Mouse (Mus musculus) lung, embryonic 15.5 days (tissue): ENCODE data around the gene Nbl1. TPM values are rescaled to one million over a fixed set of nuclear protein-coding genes. Genes with fewer than 3 reads are reported as not detected.
A peak's percentile ranks its signal among the peaks of the same experiment; 100 is the strongest.

Experiments used
- ATAC-seq: fragments of 200-750 bp; cut with Nextera tagmentation; 2 replicates; pipeline ENCODE4 v1.8.0; 2017; ENCODE audit warnings: moderate number of reproducible peaks, borderline replicate concordance; ENCODE audit not compliant: low FRiP score, low TSS enrichment; ENCODE audit errors: extremely low read depth
- H3K27ac ChIP-seq: fragments of 300-500 bp; sonication (generic); 2 replicates; pipeline ENCODE4 v1.5.1; 2015; ENCODE audit warnings: moderate library complexity, mild to moderate bottlenecking, inconsistent platforms
- H3K27me3 ChIP-seq: fragments of 300-500 bp; sonication (generic); 2 replicates; pipeline ENCODE4 v1.6.1; 2015; ENCODE audit warnings: inconsistent platforms
- H3K36me3 ChIP-seq: fragments of 300-500 bp; sonication (generic); 2 replicates; pipeline ENCODE4 v1.6.1; 2015; ENCODE audit warnings: inconsistent platforms
- H3K4me1 ChIP-seq: fragments of 300-500 bp; sonication (generic); 2 replicates; pipeline ENCODE4 v1.6.1; 2015; ENCODE audit warnings: inconsistent platforms
- H3K4me2 ChIP-seq: fragments of 300-500 bp; sonication (generic); 2 replicates; pipeline ENCODE4 v1.6.1; 2015; ENCODE audit warnings: inconsistent platforms, mild to moderate bottlenecking, moderate library complexity
- H3K4me3 ChIP-seq: fragments of 300-500 bp; sonication (generic); 2 replicates; pipeline ENCODE4 v1.5.1; 2015; ENCODE audit warnings: mild to moderate bottlenecking, inconsistent platforms
- H3K9ac ChIP-seq: fragments of 300-500 bp; sonication (generic); 2 replicates; pipeline ENCODE4 v1.6.1; 2015; ENCODE audit warnings: inconsistent platforms
- H3K9me3 ChIP-seq: fragments of 300-500 bp; sonication (generic); 2 replicates; pipeline ENCODE4 v1.6.1; 2016; ENCODE audit warnings: inconsistent platforms
- WGBS: fragments of 180-500 bp; shearing (Covaris S2); methylation state at CpG from one replicate; pipeline ENCODE4 v1.1.7; 2015; 5-methylcytosine and 5-hydroxymethylcytosine counted together
- polyA plus RNA-seq: library from polyadenylated mRNA; unstranded; fragments of >200 nt; fragmentation: Nextera tagmentation; extraction: Ambion mirVana; gene quantifications from 2 replicates; pipeline ENCODE4 v1.2.1, GENCODE M21; 2015

The Nbl1 gene
- polyA plus RNA-seq, 1 experiment from 2014 or later: 61.4 TPM

DNA sequence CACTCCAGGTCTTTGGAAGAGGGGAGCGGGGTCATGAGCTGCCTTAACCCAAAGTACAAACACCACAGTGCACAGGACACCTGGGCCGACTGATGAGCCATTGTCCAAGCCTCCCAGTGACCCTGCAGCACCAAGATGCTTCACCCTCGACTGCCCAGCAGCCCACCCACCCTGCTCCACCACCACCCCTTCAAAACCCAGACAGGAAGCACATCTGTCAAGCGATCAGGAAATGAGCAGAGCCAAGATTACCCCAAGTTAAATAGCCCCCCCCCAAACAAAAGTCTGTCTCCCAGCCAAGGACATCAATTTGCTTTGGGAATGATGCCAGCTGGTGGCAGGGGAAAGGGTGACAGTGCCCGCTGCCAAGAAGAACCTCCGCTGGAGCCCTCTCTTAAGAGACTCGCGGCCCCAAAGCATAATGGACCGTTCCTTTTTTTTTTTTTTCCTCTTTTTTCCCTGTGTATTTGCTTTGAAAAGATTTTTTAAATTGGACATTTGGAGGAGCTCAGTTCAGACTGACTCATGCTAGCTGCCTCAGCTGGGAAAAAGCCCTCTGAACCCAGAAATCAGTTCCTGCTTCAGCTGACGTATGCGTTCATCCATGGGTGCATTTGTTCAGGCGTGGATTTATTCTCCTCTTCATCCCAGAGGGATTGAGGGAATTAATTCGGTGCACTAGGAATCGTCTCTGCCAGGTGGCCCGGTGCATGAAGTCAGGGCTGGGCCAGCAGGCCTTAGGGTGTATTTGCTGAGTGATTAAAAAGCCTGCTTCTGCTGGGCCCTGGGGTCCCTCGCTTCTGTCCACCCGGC, 54.8 kb downstream of the Nbl1 start:
- peak; percentile 19; the same call in 1 of the 2 replicates for ATAC-seq
- Histone ChIP-seq H3K4me1 (peaks cover 15% of the 10 kb centered on the region), H3K9ac (no peak overlapping the region), H3K4me2 (peak overlapping the region; percentile 19; the same call in 1 of the 2 replicates), H3K27ac (no peak overlapping the region), H3K4me3 (no peak overlapping the region), H3K27me3 (peaks cover 7% of the 10 kb centered on the region; the same call in 1 of the 2 replicates), H3K9me3 (no peaks in the 10 kb centered on the region), H3K36me3 (no peaks in the 10 kb centered on the region)
- 41% methylated on average over 17 of the region's 17 CpGs for WGBS

DNA sequence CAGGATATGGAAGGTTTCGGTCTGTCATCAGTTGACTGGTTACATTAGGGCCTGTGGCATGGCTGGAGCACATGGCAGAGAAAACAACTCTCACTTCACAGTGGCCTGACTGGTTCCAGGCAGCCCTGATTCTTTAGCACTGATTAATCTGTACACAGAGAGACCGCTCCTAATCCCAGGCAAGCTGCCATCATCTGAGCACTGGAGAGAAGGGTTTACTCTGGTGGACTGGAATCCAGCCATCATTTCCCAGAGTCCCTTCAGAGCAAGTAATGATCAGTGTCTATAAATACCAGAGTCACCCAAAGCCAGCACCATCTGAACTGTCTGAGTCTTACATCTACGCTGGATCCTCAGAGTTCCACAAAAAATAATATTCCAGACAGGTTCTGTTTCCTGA, 57.0 kb downstream of the Nbl1 start:
- peaks cover 15% of the 10 kb centered on the region for H3K4me1 ChIP-seq
- no peak overlapping the region for H3K9ac ChIP-seq
- ATAC-seq: no peak
- no peaks in the 10 kb centered on the region for H3K36me3 ChIP-seq
- H3K27ac ChIP-seq: no peak overlapping the region
- peaks cover 7% of the 10 kb centered on the region; the same call in 1 of the 2 replicates for H3K27me3 ChIP-seq
- 70% methylated on average over 3 of the region's 3 CpGs for WGBS
- H3K4me3 ChIP-seq: no peak overlapping the region
- no peak overlapping the region for H3K4me2 ChIP-seq
- no peaks in the 10 kb centered on the region for H3K9me3 ChIP-seq

DNA sequence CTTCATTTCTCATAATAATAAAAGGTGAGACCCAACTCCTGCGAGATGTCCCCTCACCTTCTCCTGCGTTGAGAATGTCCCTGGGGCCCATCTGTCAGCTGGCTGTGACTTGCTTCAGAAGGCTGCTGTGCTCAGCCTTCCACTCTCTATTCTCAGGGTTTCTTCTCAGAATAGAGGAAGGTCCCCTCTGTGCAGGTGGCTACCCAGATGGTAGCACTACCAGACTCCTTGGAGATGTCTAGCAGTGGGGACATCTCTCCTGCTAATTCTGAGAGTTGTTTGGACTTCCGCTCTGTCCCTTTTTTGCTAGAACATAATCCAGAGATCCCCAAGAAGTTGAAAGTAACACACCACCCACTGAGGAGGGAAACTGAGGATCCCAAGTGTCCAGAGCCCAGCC, 57.9 kb downstream of the Nbl1 start:
- Histone ChIP-seq H3K36me3 (no peaks in the 10 kb centered on the region), H3K4me2 (no peak overlapping the region), H3K27ac (no peak overlapping the region), H3K27me3 (peaks cover 4% of the 10 kb centered on the region; the same call in 1 of the 2 replicates), H3K4me3 (no peak overlapping the region), H3K9ac (no peak overlapping the region), H3K9me3 (no peaks in the 10 kb centered on the region), H3K4me1 (peaks cover 15% of the 10 kb centered on the region)
- 81% methylated on average over 3 of the region's 3 CpGs for WGBS
- ATAC-seq: no peak

DNA sequence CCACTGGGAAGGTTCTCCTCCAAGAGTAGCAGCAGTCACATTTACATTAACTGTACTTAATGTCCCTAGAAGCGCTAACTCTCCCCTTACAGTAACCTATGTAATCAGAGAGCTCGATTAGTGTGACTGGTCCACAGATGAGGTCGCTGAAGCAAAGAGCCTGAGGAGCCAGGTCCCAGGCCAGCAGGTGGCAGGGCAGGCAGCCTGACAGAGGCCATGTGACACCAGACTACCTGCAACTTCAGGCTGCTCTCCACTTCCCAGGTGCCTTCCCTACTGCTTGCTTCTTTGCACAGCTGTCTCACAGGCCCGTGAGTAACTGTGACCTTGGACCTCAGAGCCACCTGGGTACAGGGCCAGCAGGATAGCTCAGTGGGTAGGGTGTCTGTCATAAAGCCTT, 58.3 kb downstream of the Nbl1 start:
- H3K27ac ChIP-seq: no peak overlapping the region
- H3K4me2 ChIP-seq: no peak overlapping the region
- no peaks in the 10 kb centered on the region for H3K9me3 ChIP-seq
- no peak for ATAC-seq
- WGBS: 35% methylated on average over 4 of the region's 4 CpGs
- H3K9ac ChIP-seq: no peak overlapping the region
- H3K4me3 ChIP-seq: no peak overlapping the region
- H3K4me1 ChIP-seq: peaks cover 15% of the 10 kb centered on the region
- peaks cover 2% of the 10 kb centered on the region; the same call in 1 of the 2 replicates for H3K27me3 ChIP-seq
- H3K36me3 ChIP-seq: no peaks in the 10 kb centered on the region

DNA sequence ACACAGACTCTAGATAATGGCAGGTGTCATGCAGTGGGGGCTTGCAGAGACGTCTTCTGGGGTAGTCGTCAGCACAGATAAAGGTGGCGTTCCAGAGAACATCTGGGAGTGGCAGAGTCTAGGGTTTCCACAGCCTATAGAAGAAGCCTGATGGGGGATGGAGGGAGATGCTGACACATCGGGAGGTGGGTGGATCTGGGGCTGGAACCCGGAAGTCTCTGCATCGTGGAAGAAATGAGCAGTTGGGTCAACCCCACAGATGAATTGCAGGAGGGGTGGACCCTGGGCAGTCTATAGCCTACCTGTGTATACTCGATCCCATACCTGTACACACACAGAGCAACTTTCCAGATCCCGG, 58.8 kb downstream of the Nbl1 start:
- H3K36me3 ChIP-seq: no peaks in the 10 kb centered on the region
- 71% methylated on average over 8 of the region's 8 CpGs for WGBS
- no peaks in the 10 kb centered on the region for H3K9me3 ChIP-seq
- peaks cover 15% of the 10 kb centered on the region for H3K4me1 ChIP-seq
- H3K4me3 ChIP-seq: no peak overlapping the region
- H3K27ac ChIP-seq: no peak overlapping the region
- H3K4me2 ChIP-seq: no peak overlapping the region
- no peak overlapping the region for H3K9ac ChIP-seq
- H3K27me3 ChIP-seq: no peaks in the 10 kb centered on the region
- no peak for ATAC-seq

DNA sequence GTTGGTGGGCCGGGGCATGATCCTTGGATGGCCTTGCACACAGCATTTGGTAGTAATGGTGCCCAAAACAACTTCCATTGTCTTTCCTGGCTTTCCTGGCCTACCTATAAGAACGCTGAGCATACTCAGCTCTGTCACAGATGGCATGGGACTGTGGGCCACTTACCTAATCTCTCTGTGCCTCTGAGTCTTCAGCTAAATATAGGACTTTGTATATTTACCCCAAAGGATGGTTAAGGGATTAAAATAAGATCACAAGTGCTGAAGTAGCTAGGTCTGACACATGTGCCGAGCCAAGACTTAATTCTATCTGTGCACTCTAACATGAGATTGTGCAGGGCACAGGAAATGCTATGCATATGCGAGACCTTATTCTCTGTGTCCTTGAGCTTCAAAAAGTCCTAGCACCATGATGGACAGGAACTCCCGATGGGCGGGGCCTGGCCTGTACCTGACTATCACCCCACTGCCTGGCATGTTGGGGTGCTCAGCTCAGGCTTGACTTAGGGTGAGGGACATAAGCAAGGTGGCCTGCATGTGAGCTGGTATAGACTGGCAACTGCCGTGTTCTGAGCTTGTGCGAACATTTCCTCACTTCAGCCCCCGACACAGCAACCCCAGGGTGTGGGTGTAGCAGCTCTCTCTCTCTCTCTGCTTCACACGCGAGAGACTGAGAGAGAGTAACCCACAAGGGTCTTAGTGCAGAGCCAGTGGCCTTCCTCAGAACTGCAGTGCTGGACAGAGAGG, 59.4 kb downstream of the Nbl1 start:
- Histone ChIP-seq H3K36me3 (no peaks in the 10 kb centered on the region), H3K4me2 (no peak overlapping the region), H3K4me1 (peaks cover 12% of the 10 kb centered on the region), H3K4me3 (no peak overlapping the region), H3K27me3 (no peaks in the 10 kb centered on the region), H3K9ac (no peak overlapping the region), H3K27ac (no peak overlapping the region), H3K9me3 (no peaks in the 10 kb centered on the region)
- 77% methylated on average over 11 of the region's 11 CpGs for WGBS
- ATAC-seq: no peak

DNA sequence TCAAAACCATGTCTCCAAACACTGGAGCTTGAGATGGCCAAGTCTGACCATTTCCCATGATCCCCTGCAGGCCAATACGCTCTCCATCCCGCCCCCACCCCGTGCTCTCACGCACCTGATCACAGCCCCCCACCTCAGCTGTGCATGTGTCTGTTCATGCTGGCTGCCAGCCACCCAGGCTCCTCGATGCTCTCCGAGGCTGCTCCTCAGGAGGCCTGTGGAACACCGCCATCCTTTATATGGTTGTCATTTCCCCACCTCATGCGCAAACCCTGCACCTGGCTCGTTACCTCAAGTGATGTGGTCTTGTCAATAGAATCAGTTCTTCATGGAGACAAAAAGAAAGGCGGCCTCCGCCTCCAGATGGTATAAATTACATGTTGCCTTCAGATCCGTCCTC, 60.3 kb downstream of the Nbl1 start:
- WGBS: 78% methylated on average over 12 of the region's 12 CpGs
- no peaks in the 10 kb centered on the region for H3K9me3 ChIP-seq

More for the DNA sequence above, 60.3 kb downstream of the Nbl1 start:
- Histone ChIP-seq H3K4me1 (peaks cover 3% of the 10 kb centered on the region), H3K4me2 (no peak overlapping the region), H3K4me3 (no peak overlapping the region), H3K36me3 (no peaks in the 10 kb centered on the region), H3K9ac (no peak overlapping the region), H3K27me3 (no peaks in the 10 kb centered on the region), H3K27ac (no peak overlapping the region)
- ATAC-seq: no peak

Other genes starting within 250 kb of the Nbl1 start
- 0.44 and 0.50 TPM in 2 replicates for gene Pla2g5, start 229.5 kb downstream of the Nbl1 start, polyA plus RNA-seq
- not detected in 2 replicates for gene Gm13030, start 219.0 kb downstream of the Nbl1 start, polyA plus RNA-seq
- not detected in 2 replicates for gene Pla2g2e, start 215.1 kb downstream of the Nbl1 start, polyA plus RNA-seq
- 3.7 TPM in 2 replicates for gene Otud3, start 179.0 kb downstream of the Nbl1 start, polyA plus RNA-seq
- gene Rnf186, start 125.9 kb downstream of the Nbl1 start, polyA plus RNA-seq: 2.2 and 2.3 TPM in 2 replicates
- gene Tmco4, start 120.1 kb downstream of the Nbl1 start, polyA plus RNA-seq: 4.1 and 5.4 TPM in 2 replicates
- gene Htr6, start 17.4 kb downstream of the Nbl1 start, polyA plus RNA-seq: not detected in 2 replicates
- gene Minos1, start 38.1 kb upstream of the Nbl1 start, polyA plus RNA-seq: 517 and 528 TPM in 2 replicates
- 454 and 467 TPM in 2 replicates for gene Capzb, start 99.9 kb upstream of the Nbl1 start, polyA plus RNA-seq
- 11.0 and 12.0 TPM in 2 replicates for gene Pqlc2, start 217.7 kb upstream of the Nbl1 start, polyA plus RNA-seq
- gene Akr7a5, start 217.8 kb upstream of the Nbl1 start, polyA plus RNA-seq: 101 and 103 TPM in 2 replicates